ENCODE assay signal across 8 mouse cellular contexts in the genomic region with DNA sequence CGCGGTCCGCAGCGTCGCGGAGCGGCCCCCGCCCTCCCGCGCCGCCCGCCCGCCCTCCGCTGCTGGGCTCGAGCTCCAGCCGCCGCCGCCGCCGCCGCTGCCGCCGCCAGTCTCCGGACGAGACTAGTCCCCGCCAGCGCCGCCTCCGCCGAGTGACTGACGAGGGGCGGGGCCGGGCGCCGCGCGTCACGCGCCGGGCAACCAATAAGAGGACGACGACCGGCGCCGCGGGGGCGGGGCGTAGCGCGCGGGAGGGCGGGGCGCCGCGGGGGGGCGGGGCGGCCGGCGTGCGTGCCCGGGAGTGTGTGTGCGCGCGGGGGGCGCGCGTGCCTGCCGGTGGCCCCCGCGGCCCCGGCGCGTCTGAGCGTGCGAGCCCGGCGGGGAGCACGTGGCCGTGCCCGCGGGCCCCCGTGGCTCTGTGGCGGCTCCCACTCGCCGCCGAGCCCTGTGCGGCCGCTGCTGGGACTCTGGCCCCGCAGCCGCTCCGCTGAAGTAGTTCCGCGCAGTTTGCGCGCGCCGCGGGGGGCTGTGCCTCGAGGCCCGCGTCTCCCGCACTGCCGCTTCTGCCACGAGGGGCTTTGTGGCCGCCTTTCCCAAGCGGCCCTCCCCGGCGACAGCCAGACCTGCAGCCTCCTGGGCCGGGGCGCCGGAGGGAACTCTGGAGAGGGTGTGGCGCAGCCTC. TPM values are rescaled to one million over a fixed set of nuclear protein-coding genes. Genes with fewer than 3 reads are reported as not detected.
DNase-seq lines count a peak whose midpoint lies in the region; ATAC-seq and TF ChIP-seq lines count a peak whose summit lies in the region.

Rybp (minus strand) TSS at position 152 of the 682 bp plus-strand sequence.

- no peaks in the 10 kb centered on the region for H3K4me1 ChIP-seq in embryonic fibroblast, embryonic 13.5 days (ENCODE audit: control insufficient read depth, insufficient read depth, low read length)
- H3K4me1 ChIP-seq in kidney, embryonic 14.5 days (ENCODE audit: control insufficient read depth, insufficient read depth, low read length): peaks cover 13% of the 10 kb centered on the region; the same call in 1 of the 2 replicates
- peaks cover 28% of the 10 kb centered on the region for H3K4me1 ChIP-seq in limb, embryonic 14.5 days (ENCODE audit: control insufficient read depth, insufficient read depth, low read length)
- H3K4me1 ChIP-seq in midbrain, embryonic 16.5 days (ENCODE audit: control insufficient read depth, insufficient read depth, low read length): peaks cover 31% of the 10 kb centered on the region
- peaks cover 6% of the 10 kb centered on the region for H3K4me1 ChIP-seq in spleen, adult 2 months (ENCODE audit: control insufficient read depth, insufficient read depth, insufficient read length)

- H3K9ac ChIP-seq in kidney, embryonic 14.5 days (ENCODE audit: low read depth, low read length): peak within 1 kb of the TSS; percentile 95
- H3K9ac ChIP-seq in limb, embryonic 14.5 days (ENCODE audit: low read depth, low read length, severe bottlenecking): peak within 1 kb of the TSS; percentile 93
- H3K9ac ChIP-seq in midbrain, embryonic 16.5 days (ENCODE audit: low read depth, low read length): peak within 1 kb of the TSS; percentile 90

- H3K4me3 ChIP-seq in embryonic fibroblast, embryonic 13.5 days (ENCODE audit: insufficient read depth, low read length): peak within 1 kb of the TSS; percentile 94
- H3K4me3 ChIP-seq in kidney, embryonic 14.5 days (ENCODE audit: low read length): peak within 1 kb of the TSS; percentile 68
- H3K4me3 ChIP-seq in limb, embryonic 14.5 days (replicated peaks; ENCODE audit: low read length): peak within 1 kb of the TSS; percentile 64
- peak within 1 kb of the TSS; percentile 70 for H3K4me3 ChIP-seq in midbrain, embryonic 16.5 days (ENCODE audit: low read depth, low read length)
- peak within 1 kb of the TSS; percentile 72 for H3K4me3 ChIP-seq in spleen, adult 2 months (ENCODE audit: extremely low read depth, insufficient read depth, insufficient read length)

- H3K27me3 ChIP-seq in kidney, embryonic 14.5 days (ENCODE audit: control insufficient read depth, insufficient read depth, low read length): 0 out of 2 replicates have a peak, but pooled peaks cover 4% of the 10 kb centered on the region
- H3K27me3 ChIP-seq in limb, embryonic 14.5 days (ENCODE audit: control insufficient read depth, insufficient read depth, low read length): 0 out of 2 replicates have a peak, but pooled peaks cover 4% of the 10 kb centered on the region
- H3K27me3 ChIP-seq in midbrain, embryonic 16.5 days (ENCODE audit: control insufficient read depth, insufficient read depth, low read depth, low read length): peaks cover 5% of the 10 kb centered on the region; the same call in 1 of the 2 replicates
- H3K27me3 ChIP-seq in spleen, adult 2 months (ENCODE audit: control insufficient read depth, insufficient read depth, low read length): peaks cover 7% of the 10 kb centered on the region

- peak; percentile 95 for ATAC-seq in kidney, embryonic 14.5 days (ENCODE audit: low FRiP score, low TSS enrichment)
- ATAC-seq in limb, embryonic 14.5 days (ENCODE audit: low FRiP score, low read depth): peak; percentile 95
- peak; percentile 96 for ATAC-seq in midbrain, embryonic 16.5 days

- WGBS in kidney, embryonic 14.5 days: 0% methylated on average over 49 of the region's 112 CpGs
- 1% methylated on average over 19 of the region's 112 CpGs for WGBS in limb, embryonic 14.5 days
- under 1% methylated on average over 50 of the region's 112 CpGs for WGBS in midbrain, embryonic 16.5 days
- 2% methylated on average over 54 of the region's 112 CpGs for WGBS in spleen, adult 2 months

- peak within 1 kb of the TSS; percentile 20 for H3K27ac ChIP-seq in embryonic fibroblast, embryonic 13.5 days (ENCODE audit: insufficient read depth, low read length)
- peak within 1 kb of the TSS; percentile 93 for H3K27ac ChIP-seq in kidney, embryonic 14.5 days (ENCODE audit: low read depth, low read length)
- peak within 1 kb of the TSS; percentile 95 for H3K27ac ChIP-seq in limb, embryonic 14.5 days (replicated peaks; ENCODE audit: low read depth, low read length)
- peak within 1 kb of the TSS; percentile 97 for H3K27ac ChIP-seq in midbrain, embryonic 16.5 days (ENCODE audit: low read length)
- H3K27ac ChIP-seq in spleen, adult 2 months (ENCODE audit: insufficient read depth, low read length): peak within 1 kb of the TSS; percentile 78

- TF ChIP-seq CTCF in embryonic fibroblast, embryonic 13.5 days (IDR thresholded peaks at IDR 0.05; ENCODE audit: borderline replicate concordance, insufficient read depth, low read length): no peak
- no peak for TF ChIP-seq CTCF in spleen, adult 2 months (IDR thresholded peaks at IDR 0.05; ENCODE audit: extremely low read depth, insufficient read depth, insufficient read length, insufficient replicate concordance)

- no peaks in the 10 kb centered on the region for H3K9me3 ChIP-seq in kidney, embryonic 14.5 days (ENCODE audit: control insufficient read depth, low read length)
- no peaks in the 10 kb centered on the region for H3K9me3 ChIP-seq in limb, embryonic 14.5 days (ENCODE audit: control insufficient read depth, low read length)
- no peaks in the 10 kb centered on the region for H3K9me3 ChIP-seq in midbrain, embryonic 16.5 days (replicated peaks; ENCODE audit: control insufficient read depth, low read length, poor library complexity, severe bottlenecking)

- peak within 1 kb of the TSS; percentile 96 for H3K4me2 ChIP-seq in kidney, embryonic 14.5 days (replicated peaks; ENCODE audit: low read depth, low read length)
- H3K4me2 ChIP-seq in limb, embryonic 14.5 days (replicated peaks; ENCODE audit: low read depth, low read length, severe bottlenecking): peak within 1 kb of the TSS; percentile 94
- peak within 1 kb of the TSS; percentile 97 for H3K4me2 ChIP-seq in midbrain, embryonic 16.5 days (ENCODE audit: low read length)

- H3K36me3 ChIP-seq in kidney, embryonic 14.5 days (ENCODE audit: control insufficient read depth, insufficient read depth, low read length): no peaks in the 10 kb centered on the region
- H3K36me3 ChIP-seq in limb, embryonic 14.5 days (ENCODE audit: control insufficient read depth, insufficient read depth, low read length): no peaks in the 10 kb centered on the region
- no peaks in the 10 kb centered on the region for H3K36me3 ChIP-seq in midbrain, embryonic 16.5 days (ENCODE audit: control insufficient read depth, insufficient read depth, low read length)
- no peaks in the 10 kb centered on the region for H3K36me3 ChIP-seq in spleen, adult 2 months (ENCODE audit: control insufficient read depth, insufficient read depth, low read length)

- peak; percentile 95 to 96 for DNase-seq in B cell, adult 2 months
- DNase-seq in brain, adult 2 months (ENCODE audit: low read depth, low spot score): peak; percentile 96
- DNase-seq in heart, adult 9 months (ENCODE audit: low spot score in 2 of 2): peak; percentile 90 to 94
- DNase-seq in limb, embryonic 14.5 days (ENCODE audit: low spot score): peak; percentile 94
- peak; percentile 75 to 89 for DNase-seq in spleen, adult 2 months (ENCODE audit: low read depth in 1 of 2, low spot score in 2 of 2)

- TF ChIP-seq POLR2A in embryonic fibroblast, embryonic 13.5 days (IDR thresholded peaks at IDR 0.05; ENCODE audit: low read depth, low read length): peak; percentile 33
- peak; percentile 47; the same call in 1 of the 2 replicates for TF ChIP-seq POLR2A in limb, embryonic 14.5 days (IDR thresholded peaks at IDR 0.05; ENCODE audit: borderline replicate concordance, extremely low read depth, insufficient read depth, insufficient read length)
- no peak for TF ChIP-seq POLR2A in spleen, adult 2 months (IDR thresholded peaks at IDR 0.05; ENCODE audit: low read depth, low read length)

RNA-seq across cellular contexts. Expression of gene Rybp, which starts in this region (rescaled TPM):
- polyA plus RNA-seq in embryonic fibroblast, embryonic 13.5 days (2011; ENCODE audit: insufficient read length, low read depth, missing spikeins): 31.7 and 51.8 TPM in 2 replicates
- polyA plus RNA-seq in kidney, embryonic 14.5 days (2014; fragmentation: Nextera tagmentation; extraction: Ambion mirVana): 12.8 and 15.8 TPM in 2 replicates
- polyA plus RNA-seq in limb, embryonic 14.5 days (2012; rRNA removed): 57.2 and 59.0 TPM in 2 replicates
- polyA plus RNA-seq in limb, embryonic 14.5 days (2014; fragmentation: Nextera tagmentation; extraction: Ambion mirVana): 17.2 and 18.8 TPM in 2 replicates
- polyA plus RNA-seq in midbrain, embryonic 16.5 days (2015; fragmentation: Nextera tagmentation; extraction: Ambion mirVana): 25.3 and 28.5 TPM in 2 replicates
- polyA plus RNA-seq in spleen, adult 2 months (2012; rRNA removed): 12.2 and 13.4 TPM in 2 replicates

Comparison
In these comparisons a context has a peak if more than half of its experiments do, and no peak if none do; other contexts are left out.
1. Peak in every context shown above with its lines: DNase-seq, ATAC-seq, H3K4me3 ChIP-seq and H3K27ac ChIP-seq.
2. H3K27ac ChIP-seq: peak in every context shown above with its lines; median percentile 97 in midbrain, embryonic 16.5 days; 95 in limb, embryonic 14.5 days; 93 in kidney, embryonic 14.5 days; 78 in spleen, adult 2 months; 20 in embryonic fibroblast, embryonic 13.5 days.